Mouse (Mus musculus): ENCODE measurements around the gene Tns1.

DNA sequence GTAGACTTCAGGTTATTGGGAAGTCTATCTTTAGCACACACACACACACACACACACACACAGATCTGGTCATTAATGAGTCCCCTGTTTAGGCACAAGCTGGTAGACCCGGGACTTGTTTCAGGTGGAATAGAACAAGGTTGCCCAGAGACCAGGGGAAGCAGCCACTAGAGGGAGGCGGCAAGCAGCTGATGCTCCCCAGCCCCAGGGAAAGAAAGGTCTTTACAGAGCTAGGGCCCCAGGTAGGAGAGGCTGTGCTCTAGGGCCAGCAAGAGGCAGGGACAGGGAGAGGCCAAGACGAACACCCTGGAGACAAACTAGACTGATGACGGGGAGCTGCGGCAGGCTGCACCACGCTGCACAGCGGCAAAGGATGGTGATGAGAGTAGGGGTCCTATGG, 198.0 kb downstream of the Tns1 start:
- no peak for TF ChIP-seq CTCF (IDR thresholded peaks at IDR 0.05; ENCODE audit: insufficient read depth, low read length)
- TF ChIP-seq POLR2A (IDR thresholded peaks at IDR 0.05; ENCODE audit: borderline replicate concordance, extremely low read depth, low read depth, low read length) = no peak

All from lung, adult 2 months (tissue).